Mouse (Mus musculus): Measurements from ENCODE around the gene Sumf2.

Gene Sumf2

GRCm38 (mm10) chr5:129907775-129908174 lies 61.0 kb downstream of the Sumf2 start:
- in situ Hi-C loops (cut with MboI, MseI), result no loop called here

- in situ Hi-C loops (cut with MboI, MseI), result no loop called here
Measured at GRCm38 (mm10) chr5:129908242-129908965, 61.6 kb downstream of the Sumf2 start, which contains the start of gene Nupr1l. Gene Nupr1l (plus strand): TSS chr5:129908540.

- in situ Hi-C loops (cut with MboI, MseI), result no loop called here
Measured at GRCm38 (mm10) chr5:129909147-129909546, 62.4 kb downstream of the Sumf2 start.

GRCm38 (mm10) chr5:129909591-129909990 lies 62.8 kb downstream of the Sumf2 start:
- in situ Hi-C loops (cut with MboI, MseI), result no loop called here
